Mouse (Mus musculus): ENCODE data around the gene Rangap1. TPM values are rescaled to one million over a fixed set of nuclear protein-coding genes. Genes with fewer than 3 reads are reported as not detected.

Rangap1 gene
- polyA plus RNA-seq, 1 experiment from 2014 or later = 121 TPM

GRCm38 (mm10) chr15:81739296-81739695 is 6.0 kb downstream of the Rangap1 start:
- Histone ChIP-seq H3K36me3 (no peaks in the 10 kb centered on the region), H3K9me3 (replicated peaks) (no peaks in the 10 kb centered on the region), H3K4me1 (peaks cover under 1% of the 10 kb centered on the region), H3K27ac (no peak overlapping the region), H3K27me3 (replicated peaks) (peaks cover 5% of the 10 kb centered on the region), H3K4me3 (no peak overlapping the region), H3K4me2 (no peak overlapping the region), H3K9ac (no peak overlapping the region)
- 61% methylated on average over 3 of the region's 3 CpGs for WGBS (ENCODE audit: insufficient replicate concordance)
- ATAC-seq = no peak

GRCm38 (mm10) chr15:81735075-81735474 is 10.3 kb downstream of the Rangap1 start:
- Histone ChIP-seq H3K4me2 (no peak overlapping the region), H3K27me3 (replicated peaks) (peaks cover 13% of the 10 kb centered on the region), H3K4me3 (no peak overlapping the region), H3K9me3 (replicated peaks) (no peaks in the 10 kb centered on the region), H3K27ac (no peak overlapping the region), H3K36me3 (no peaks in the 10 kb centered on the region), H3K9ac (no peak overlapping the region), H3K4me1 (peaks cover 4% of the 10 kb centered on the region)
- WGBS (ENCODE audit: insufficient replicate concordance) = 38% methylated on average over 3 of the region's 3 CpGs
- no peak for ATAC-seq

- Histone ChIP-seq H3K36me3 (peaks cover 25% of the 10 kb centered on the region), H3K27ac (peak overlapping the region; percentile 93), H3K27me3 (replicated peaks) (peaks cover 13% of the 10 kb centered on the region; the same call in 1 of the 2 replicates), H3K9ac (peak overlapping the region; percentile 96), H3K4me3 (peak overlapping the region; percentile 98), H3K4me1 (peaks cover 37% of the 10 kb centered on the region), H3K9me3 (replicated peaks) (no peaks in the 10 kb centered on the region), H3K4me2 (peak overlapping the region; percentile 78)
- 5% methylated on average over 41 of the region's 41 CpGs for WGBS (ENCODE audit: insufficient replicate concordance)
- peak; percentile 98 for ATAC-seq
Observed at GRCm38 (mm10) chr15:81729792-81730635, 15.3 kb downstream of the Rangap1 start.

GRCm38 (mm10) chr15:81729241-81729791 is 16.0 kb downstream of the Rangap1 start:
- Histone ChIP-seq H3K27me3 (replicated peaks) (peaks cover 12% of the 10 kb centered on the region; the same call in 1 of the 2 replicates), H3K9ac (peak overlapping the region; percentile 96), H3K27ac (peak overlapping the region; percentile 93), H3K4me2 (peak overlapping the region; percentile 78), H3K9me3 (replicated peaks) (no peaks in the 10 kb centered on the region), H3K36me3 (peaks cover 32% of the 10 kb centered on the region), H3K4me3 (peak overlapping the region; percentile 98), H3K4me1 (peaks cover 37% of the 10 kb centered on the region)
- ATAC-seq = peak; percentile 57
- WGBS (ENCODE audit: insufficient replicate concordance) = under 1% methylated on average over 49 of the region's 49 CpGs

GRCm38 (mm10) chr15:81725965-81726364 is 19.4 kb downstream of the Rangap1 start:
- Histone ChIP-seq H3K9ac (no peak overlapping the region), H3K9me3 (replicated peaks) (no peaks in the 10 kb centered on the region), H3K4me3 (no peak overlapping the region), H3K27me3 (replicated peaks) (no peaks in the 10 kb centered on the region), H3K36me3 (peaks cover 65% of the 10 kb centered on the region), H3K4me2 (no peak overlapping the region), H3K27ac (no peak overlapping the region), H3K4me1 (peaks cover 40% of the 10 kb centered on the region)
- ATAC-seq = no peak
- 91% methylated on average over 8 of the region's 8 CpGs for whole genome bisulfite sequencing (ENCODE audit: insufficient replicate concordance)

- Histone ChIP-seq H3K4me3 (no peak overlapping the region), H3K27me3 (replicated peaks) (no peaks in the 10 kb centered on the region), H3K4me1 (peaks cover 34% of the 10 kb centered on the region), H3K36me3 (peaks cover 88% of the 10 kb centered on the region), H3K27ac (no peak overlapping the region), H3K9me3 (replicated peaks) (no peaks in the 10 kb centered on the region), H3K9ac (no peak overlapping the region), H3K4me2 (no peak overlapping the region)
- WGBS (ENCODE audit: insufficient replicate concordance) = 90% methylated on average over 11 of the region's 11 CpGs
- ATAC-seq = no peak
Observed at GRCm38 (mm10) chr15:81723653-81724052, 21.7 kb downstream of the Rangap1 start.

- 92% methylated on average over 5 of the region's 5 CpGs for WGBS (ENCODE audit: insufficient replicate concordance)
- H3K4me1 ChIP-seq = peaks cover 21% of the 10 kb centered on the region
- H3K36me3 ChIP-seq = peaks cover 97% of the 10 kb centered on the region
- H3K9me3 ChIP-seq (replicated peaks) = no peaks in the 10 kb centered on the region
- H3K4me3 ChIP-seq = no peak overlapping the region
- ATAC-seq = no peak
- no peak overlapping the region for H3K9ac ChIP-seq
- H3K4me2 ChIP-seq = no peak overlapping the region
- no peak overlapping the region for H3K27ac ChIP-seq
- H3K27me3 ChIP-seq (replicated peaks) = no peaks in the 10 kb centered on the region
Observed at GRCm38 (mm10) chr15:81722361-81722760, 23.0 kb downstream of the Rangap1 start.

- H3K27ac ChIP-seq = no peak overlapping the region
- H3K27me3 ChIP-seq (replicated peaks) = no peaks in the 10 kb centered on the region
- H3K36me3 ChIP-seq = peaks cover 97% of the 10 kb centered on the region
- no peak for ATAC-seq
- no peaks in the 10 kb centered on the region for H3K9me3 ChIP-seq (replicated peaks)
- peaks cover 3% of the 10 kb centered on the region; the same call in 1 of the 2 replicates for H3K4me1 ChIP-seq
- H3K4me2 ChIP-seq = no peak overlapping the region
- no peak overlapping the region for H3K9ac ChIP-seq
- WGBS (ENCODE audit: insufficient replicate concordance) = 85% methylated on average over 6 of the region's 6 CpGs
- H3K4me3 ChIP-seq = no peak overlapping the region
Observed at GRCm38 (mm10) chr15:81719139-81719531, 26.2 kb downstream of the Rangap1 start.

GRCm38 (mm10) chr15:81718336-81719138 is 26.8 kb downstream of the Rangap1 start:
- Histone ChIP-seq H3K9me3 (replicated peaks) (no peaks in the 10 kb centered on the region), H3K4me2 (no peak overlapping the region), H3K4me1 (0 out of 2 replicates have a peak, but pooled peaks cover under 1% of the 10 kb centered on the region), H3K36me3 (peaks cover 97% of the 10 kb centered on the region), H3K4me3 (no peak overlapping the region), H3K9ac (no peak overlapping the region), H3K27me3 (replicated peaks) (no peaks in the 10 kb centered on the region), H3K27ac (no peak overlapping the region)
- WGBS (ENCODE audit: insufficient replicate concordance) = 92% methylated on average over 9 of the region's 9 CpGs
- no peak for ATAC-seq

GRCm38 (mm10) chr15:81713742-81714141 is 31.6 kb downstream of the Rangap1 start:
- Histone ChIP-seq H3K9ac (no peak overlapping the region), H3K4me2 (no peak overlapping the region), H3K9me3 (replicated peaks) (no peaks in the 10 kb centered on the region), H3K36me3 (peaks cover 97% of the 10 kb centered on the region), H3K4me3 (no peak overlapping the region), H3K4me1 (no peaks in the 10 kb centered on the region), H3K27me3 (replicated peaks) (no peaks in the 10 kb centered on the region), H3K27ac (no peak overlapping the region)
- 81% methylated on average over 6 of the region's 6 CpGs for WGBS (ENCODE audit: insufficient replicate concordance)
- no peak for ATAC-seq

- Histone ChIP-seq H3K9me3 (replicated peaks) (no peaks in the 10 kb centered on the region), H3K27me3 (replicated peaks) (no peaks in the 10 kb centered on the region), H3K4me1 (no peaks in the 10 kb centered on the region), H3K4me2 (no peak overlapping the region), H3K36me3 (peaks cover 97% of the 10 kb centered on the region), H3K4me3 (no peak overlapping the region), H3K27ac (no peak overlapping the region), H3K9ac (no peak overlapping the region)
- WGBS (ENCODE audit: insufficient replicate concordance) = 93% methylated on average over 4 of the region's 4 CpGs
- ATAC-seq = no peak
Observed at GRCm38 (mm10) chr15:81710801-81711200, 34.5 kb downstream of the Rangap1 start.

GRCm38 (mm10) chr15:81709686-81710085 is 35.6 kb downstream of the Rangap1 start:
- WGBS (ENCODE audit: insufficient replicate concordance) = 96% methylated on average over 1 of the region's 1 CpGs
- no peaks in the 10 kb centered on the region for H3K9me3 ChIP-seq (replicated peaks)
- no peaks in the 10 kb centered on the region for H3K27me3 ChIP-seq (replicated peaks)
- no peaks in the 10 kb centered on the region for H3K4me1 ChIP-seq
- ATAC-seq = no peak
- no peak overlapping the region for H3K9ac ChIP-seq
- no peak overlapping the region for H3K27ac ChIP-seq
- peaks cover 97% of the 10 kb centered on the region for H3K36me3 ChIP-seq
- H3K4me2 ChIP-seq = no peak overlapping the region
- no peak overlapping the region for H3K4me3 ChIP-seq

All from liver, embryonic 12.5 days (tissue).